Mouse (Mus musculus) CH12.LX (cell line): ENCODE results near the gene Btd. TPM values are rescaled to one million over a fixed set of nuclear protein-coding genes. Genes with fewer than 3 reads are reported as not detected.
A peak's percentile ranks its signal among the peaks of the same experiment; 100 is the strongest.

ENCODE experiments used
- DNase-seq: peaks from one replicate; pipeline ENCODE4 v3.0.0-alpha.2; 2013; ENCODE audit errors: extremely low read depth
- H3K27ac ChIP-seq: 2 replicates; pipeline ENCODE4 v1.5.1; 2012; ENCODE audit warnings: low read depth, mild to moderate bottlenecking, control low read depth, moderate library complexity; ENCODE audit not compliant: insufficient read depth
- H3K27me3 ChIP-seq: replicated peaks from 2 replicates; pipeline ENCODE3; 2012; ENCODE audit warnings: inconsistent platforms
- H3K36me3 ChIP-seq, 2 experiments: replicated peaks in 1 of 2; 2 replicates each; pipeline versions ENCODE3 to v1.6.1; 2012; ENCODE audit warnings: inconsistent platforms in 1 of 2, low read length in 1 of 2, mild to moderate bottlenecking in 1 of 2, mixed read lengths in 1 of 2, moderate library complexity in 1 of 2; ENCODE audit not compliant: control insufficient read depth in 1 of 2, insufficient read depth in 1 of 2
- H3K4me1 ChIP-seq, 2 experiments: 2 replicates each; pipeline ENCODE4 v1.6.1; 2012; ENCODE audit warnings: inconsistent platforms in 1 of 2, moderate library complexity in 1 of 2; ENCODE audit not compliant: insufficient read depth in 2 of 2, control insufficient read depth in 1 of 2
- H3K4me2 ChIP-seq: 2 replicates; pipeline ENCODE4 v1.6.1; 2012; ENCODE audit warnings: low read depth, mild to moderate bottlenecking, control low read depth; ENCODE audit not compliant: poor library complexity, insufficient read depth, severe bottlenecking
- H3K4me3 ChIP-seq, 3 experiments: fragments of 150-350 bp in 1 of 3; sonication (generic) in 1 of 3; replicated peaks in 1 of 3; 2 replicates each; pipeline versions ENCODE3 to v1.5.1; 2011 to 2012; ENCODE audit warnings: low read depth in 2 of 3, low read length in 2 of 3, mild to moderate bottlenecking in 2 of 3, moderate library complexity in 2 of 3, control low read depth in 1 of 3, improper control_type of control experiment in 1 of 3, inconsistent platforms in 1 of 3, mixed read lengths in 1 of 3; ENCODE audit not compliant: poor library complexity in 1 of 3
- H3K79me2 ChIP-seq: replicated peaks from 2 replicates; pipeline ENCODE4 v1.6.1; 2012; ENCODE audit warnings: mild to moderate bottlenecking, moderate library complexity; ENCODE audit not compliant: control insufficient read depth, poor library complexity, insufficient read depth, severe bottlenecking; ENCODE audit errors: extremely low read depth
- H3K9ac ChIP-seq: 2 replicates; pipeline ENCODE4 v1.6.1; 2012; ENCODE audit warnings: low read depth, mild to moderate bottlenecking, control low read depth, moderate library complexity; ENCODE audit not compliant: insufficient read depth
- H3K9me3 ChIP-seq: replicated peaks from 2 replicates; pipeline ENCODE3; 2012; ENCODE audit warnings: low read length, inconsistent platforms, mixed read lengths
- BHLHE40 ChIP-seq: IDR thresholded peaks from 2 replicates; pipeline ENCODE4 v1.6.1; 2011; ENCODE audit warnings: mild to moderate bottlenecking, low read depth, low read length, improper control_type of control experiment
- E2F4 ChIP-seq: IDR thresholded peaks from 2 replicates; pipeline ENCODE4 v1.6.1; 2011; ENCODE audit warnings: low read depth, low read length, improper control_type of control experiment; ENCODE audit not compliant: insufficient replicate concordance
- EP300 ChIP-seq: IDR thresholded peaks from 2 replicates; pipeline ENCODE4 v1.6.1; 2011; ENCODE audit warnings: low read length, improper control_type of control experiment
- ETS1 ChIP-seq: conservative IDR thresholded peaks from 2 replicates; pipeline ENCODE4 v1.6.1; 2012; ENCODE audit warnings: low read depth, mild to moderate bottlenecking, inconsistent platforms, low read length, improper control_type of control experiment, moderate library complexity
- HCFC1 ChIP-seq: IDR thresholded peaks from 2 replicates; pipeline ENCODE4 v1.6.1; 2012; ENCODE audit warnings: low read depth, mild to moderate bottlenecking, inconsistent platforms, low read length, improper control_type of control experiment
- IRF4 ChIP-seq: IDR thresholded peaks from 2 replicates; pipeline ENCODE4 v1.6.1; 2014; ENCODE audit warnings: low read depth, mild to moderate bottlenecking, inconsistent platforms, low read length, improper control_type of control experiment
- JUND ChIP-seq: conservative IDR thresholded peaks from 2 replicates; pipeline ENCODE4 v1.6.1; 2011; ENCODE audit warnings: low read depth, low read length, improper control_type of control experiment
- MAFK ChIP-seq: IDR thresholded peaks from 2 replicates; pipeline ENCODE4 v1.6.1; 2011; ENCODE audit warnings: low read length, improper control_type of control experiment; ENCODE audit not compliant: insufficient replicate concordance
- MAZ ChIP-seq: IDR thresholded peaks from 2 replicates; pipeline ENCODE4 v1.6.1; 2012; ENCODE audit warnings: low read depth, mild to moderate bottlenecking, inconsistent platforms, low read length, improper control_type of control experiment, moderate library complexity
- MEF2A ChIP-seq: IDR thresholded peaks from 2 replicates; pipeline ENCODE4 v1.6.1; 2014; ENCODE audit warnings: low read depth, mild to moderate bottlenecking, inconsistent platforms, low read length, improper control_type of control experiment, borderline replicate concordance
- POLR2A ChIP-seq: IDR thresholded peaks from 2 replicates; pipeline ENCODE4 v1.6.1; 2011; ENCODE audit warnings: low read depth, mild to moderate bottlenecking, improper control_type of control experiment, low read length
- RAD21 ChIP-seq: IDR thresholded peaks from 2 replicates; pipeline ENCODE4 v1.6.1; 2011; ENCODE audit warnings: low read depth, mild to moderate bottlenecking, low read length, improper control_type of control experiment, moderate library complexity
- RCOR1 ChIP-seq: conservative IDR thresholded peaks from 2 replicates; pipeline ENCODE4 v1.6.1; 2012; ENCODE audit warnings: low read depth, mild to moderate bottlenecking, inconsistent platforms, low read length, improper control_type of control experiment
- TBP ChIP-seq: conservative IDR thresholded peaks from 2 replicates; pipeline ENCODE4 v1.6.1; 2011; ENCODE audit warnings: low read depth, low read length, improper control_type of control experiment
- TCF12 ChIP-seq: IDR thresholded peaks from 2 replicates; pipeline ENCODE4 v1.6.1; 2014; ENCODE audit warnings: low read depth, mild to moderate bottlenecking, inconsistent platforms, low read length, improper control_type of control experiment
- UBTF ChIP-seq: IDR thresholded peaks from 2 replicates; pipeline ENCODE4 v1.6.1; 2012; ENCODE audit warnings: low read depth, mild to moderate bottlenecking, inconsistent platforms, low read length, improper control_type of control experiment, moderate library complexity
- ZKSCAN1 ChIP-seq: IDR thresholded peaks from 2 replicates; pipeline ENCODE4 v1.6.1; 2012; ENCODE audit warnings: low read depth, inconsistent platforms, low read length, improper control_type of control experiment, borderline replicate concordance
- ZMIZ1 ChIP-seq: IDR thresholded peaks from 2 replicates; pipeline ENCODE4 v1.6.1; 2012; ENCODE audit warnings: low read depth, mild to moderate bottlenecking, inconsistent platforms, low read length, improper control_type of control experiment
- dilution Hi-C: fragments of 300-500 bp; cut with MboI; formaldehyde crosslinking; loops from 2 replicates; pipeline ENCODE4 v1.14.3; 2020; ENCODE audit warnings: low sequenced_read_pairs; ENCODE audit not compliant: extremely low pct_unique_long_range_greater_than_20kb, extremely low pct_ligation_motif_present
- in situ Hi-C: fragments of 300-500 bp; cut with MboI; formaldehyde crosslinking; loops from 3 replicates; pipeline ENCODE4 v1.14.3; 2019; ENCODE audit warnings: low sequenced_read_pairs, low pct_ligation_motif_present, low pct_unique_long_range_greater_than_20kb, mixed read lengths
- polyA plus RNA-seq: library from polyadenylated mRNA; unstranded; fragments of >175 nt; gene quantifications from 2 replicates; pipeline ENCODE4 v1.2.1, GENCODE M21; 2012; ENCODE audit warnings: low read depth; ENCODE audit not compliant: insufficient read length
- total RNA-seq, 2 experiments: library from RNA; depleted of rRNA; stranded (reverse); fragments of 300-350 nt in 1 of 2; fragments of >200 nt in 1 of 2; gene quantifications; 2 replicates each; pipeline ENCODE4 v1.2.3; 2012 to 2014

The Btd gene
- total and polyA plus RNA-seq, 3 experiments, result 16.2 to 25.4 (median 23.0) TPM

- Histone ChIP-seq H3K27me3 (no peaks in the 10 kb centered on the region), H3K4me3 (peak overlapping the region in 2 of 3 experiments; percentile 5 to 37), H3K27ac (peak overlapping the region; percentile 49; the same call in 1 of the 2 replicates), H3K36me3 (peaks cover 10 to 27% of the 10 kb centered on the region in 2 experiments), H3K79me2 (no peaks in the 10 kb centered on the region; the same call in 1 of the 2 replicates), H3K4me2 (peak overlapping the region; percentile 46; the same call in 1 of the 2 replicates), H3K4me1 (peaks cover 34 to 87% of the 10 kb centered on the region in 2 experiments), H3K9ac (0 out of 2 replicates have a peak overlapping the region, but pooled peaks have one; percentile 59), H3K9me3 (peaks cover 8% of the 10 kb centered on the region)
- TF ChIP-seq JUND (no peak), TBP (no peak), TCF12 (peak; percentile 28; the same call in 1 of the 2 replicates), EP300 (peak; percentile 26; the same call in 1 of the 2 replicates)
- in situ Hi-C loops (no loop called here), dilution Hi-C loops (no loop called here)
- peak; percentile 63 for DNase-seq
Measured at GRCm38 (mm10) chr14:31662555-31663211, 21.9 kb downstream of the Btd start.

DNA sequence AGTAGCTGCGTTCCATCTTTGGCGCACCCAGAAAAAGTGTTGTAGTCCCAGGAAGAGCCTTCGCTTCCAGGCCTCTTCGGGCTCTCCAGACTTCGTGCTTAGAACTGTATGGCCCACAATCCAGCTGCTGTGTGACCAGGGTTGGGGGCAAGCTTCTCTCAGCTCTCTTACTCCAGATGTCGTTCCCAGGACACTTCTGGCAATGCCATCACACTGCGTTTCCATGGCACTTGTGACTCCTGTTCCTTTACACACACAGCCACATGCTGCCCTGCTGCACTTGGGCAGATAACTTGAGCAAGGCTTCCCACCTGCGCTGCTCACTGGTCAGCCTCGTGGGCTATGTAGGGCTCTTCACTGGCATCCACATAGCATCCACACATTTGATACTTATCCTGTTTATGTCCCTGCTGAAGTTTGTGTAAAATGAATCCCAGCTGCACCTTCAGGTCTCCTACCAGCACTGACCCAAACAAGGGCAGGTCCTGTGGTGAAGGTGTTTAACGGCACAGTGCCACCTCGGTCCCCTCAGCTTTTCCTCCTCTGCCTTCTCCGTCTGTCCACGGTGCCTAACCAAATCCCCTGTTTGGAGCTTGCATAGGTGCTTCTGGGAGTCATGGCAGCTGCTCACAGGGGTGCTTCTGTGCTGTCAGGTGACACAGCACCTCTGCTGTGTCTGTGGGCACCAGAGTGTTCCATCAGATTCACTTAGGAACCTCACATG is 22.7 kb downstream of the Btd start:
- H3K27ac ChIP-seq, result peak overlapping the region; percentile 15; the same call in 1 of the 2 replicates
- peaks cover 31 to 86% of the 10 kb centered on the region in 2 experiments for H3K4me1 ChIP-seq
- H3K27me3 ChIP-seq, result no peaks in the 10 kb centered on the region
- DNase-seq, result no peak
- H3K9ac ChIP-seq, result no peak overlapping the region
- in situ Hi-C loops, result no loop called here
- no peak overlapping the region for H3K4me3 ChIP-seq
- TF ChIP-seq EP300 (no peak), RCOR1 (no peak), UBTF (no peak), ZKSCAN1 (no peak), JUND (no peak), HCFC1 (no peak), MAZ (no peak), ZMIZ1 (no peak), ETS1 (no peak), POLR2A (no peak), MAFK (no peak), TCF12 (no peak), IRF4 (no peak), MEF2A (no peak), RAD21 (no peak), BHLHE40 (no peak), TBP (no peak), E2F4 (no peak)
- H3K9me3 ChIP-seq, result peaks cover 8% of the 10 kb centered on the region
- dilution Hi-C loops, result no loop called here
- no peaks in the 10 kb centered on the region for H3K79me2 ChIP-seq
- H3K36me3 ChIP-seq, result peaks cover 10 to 28% of the 10 kb centered on the region in 2 experiments
- no peak overlapping the region for H3K4me2 ChIP-seq
